Mouse (Mus musculus): ENCODE results near the gene E130114P18Rik. TPM values are rescaled to one million over a fixed set of nuclear protein-coding genes. Genes with fewer than 3 reads are reported as not detected.

E130114P18Rik gene
- total RNA-seq, 4 experiments from 2014 or later = 6.7 to 9.3 (median 7.9) TPM

- peak in 1 of 2 experiments; percentile 71 for DNase-seq (ENCODE audit: low spot score in 2 of 2)
Observed at GRCm38 (mm10) chr4:97757207-97757977, 20.5 kb downstream of the E130114P18Rik start.

DNA sequence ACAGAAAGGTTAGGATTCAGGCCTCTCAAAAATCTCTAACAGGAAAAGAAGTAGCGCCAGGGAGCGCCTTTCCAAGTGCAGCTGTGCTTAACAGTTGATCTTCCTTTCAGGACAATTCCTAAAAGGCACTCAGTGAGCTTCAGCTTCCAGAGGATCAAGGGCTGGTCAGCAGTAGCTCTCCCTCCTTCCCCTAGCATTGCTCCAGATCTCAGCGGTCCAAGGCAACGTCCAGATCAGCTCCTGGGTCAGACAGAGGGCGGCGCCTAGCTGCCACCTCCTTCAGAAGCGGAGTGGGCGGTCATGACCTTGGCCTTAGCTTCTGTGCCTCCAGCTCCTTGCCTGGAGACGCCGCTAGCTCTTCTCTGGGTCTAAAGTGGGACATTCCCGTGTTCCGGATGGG, 23.6 kb downstream of the E130114P18Rik start:
- DNase-seq (ENCODE audit: low spot score in 2 of 2) = no peak

DNA sequence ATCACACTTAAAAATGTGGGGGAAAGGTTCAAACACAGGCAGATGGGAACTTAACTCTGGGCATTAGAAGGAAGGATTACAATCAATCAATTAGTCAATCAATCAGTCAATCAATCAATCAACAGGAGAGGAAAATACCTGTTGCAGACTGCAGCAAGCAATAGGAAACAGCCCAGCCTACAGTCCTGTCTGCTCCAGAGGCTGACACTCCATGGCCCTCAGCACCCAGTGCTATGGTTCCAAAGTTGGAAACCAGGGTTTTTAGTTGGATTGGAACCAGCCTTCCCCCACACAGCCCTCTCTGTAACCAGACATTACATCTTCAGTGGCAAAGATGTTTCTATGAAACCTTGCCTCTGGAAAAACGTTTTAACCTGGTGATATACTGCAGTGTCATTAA, 24.4 kb downstream of the E130114P18Rik start:
- DNase-seq (ENCODE audit: low spot score in 2 of 2) = no peak

DNA sequence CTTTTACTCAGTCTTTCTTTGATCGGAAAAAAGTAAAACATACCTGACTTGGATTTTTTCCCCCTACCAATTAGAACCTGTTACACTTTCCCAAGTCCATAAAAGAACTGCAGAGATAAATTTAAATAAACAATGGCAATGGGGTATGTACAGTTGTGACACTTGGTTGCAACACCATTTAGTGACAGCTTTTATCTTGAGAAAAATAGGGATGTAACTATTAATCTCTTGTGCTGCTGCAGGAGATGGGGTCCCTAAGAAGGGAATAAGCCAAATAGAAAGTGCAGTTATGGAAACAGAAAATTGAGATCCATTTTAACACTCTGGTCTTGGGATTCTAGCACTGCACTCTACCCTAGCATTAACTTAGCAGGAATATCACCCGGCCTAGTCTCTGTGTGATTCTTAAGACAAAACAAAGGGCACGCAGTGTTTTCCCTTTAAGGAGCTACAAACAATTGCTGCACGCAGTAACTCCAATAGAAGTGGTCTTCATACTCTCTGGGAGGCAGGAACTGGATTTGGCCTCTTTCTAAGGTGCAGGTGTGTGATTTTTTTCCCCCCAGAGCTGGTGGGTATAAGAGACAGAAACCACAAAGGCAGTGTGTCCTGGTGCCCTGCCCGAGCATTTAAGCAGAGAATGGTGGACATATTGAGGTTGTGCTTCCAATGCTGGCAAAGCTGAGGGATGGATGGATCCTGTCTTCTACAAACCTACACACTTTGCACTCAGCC, 25.4 kb downstream of the E130114P18Rik start:
- DNase-seq (ENCODE audit: low spot score in 2 of 2) = no peak

- DNase-seq (ENCODE audit: low spot score in 2 of 2) = peak in 1 of 2 experiments; percentile 24
Observed at GRCm38 (mm10) chr4:97751483-97752251, 26.2 kb downstream of the E130114P18Rik start.

DNA sequence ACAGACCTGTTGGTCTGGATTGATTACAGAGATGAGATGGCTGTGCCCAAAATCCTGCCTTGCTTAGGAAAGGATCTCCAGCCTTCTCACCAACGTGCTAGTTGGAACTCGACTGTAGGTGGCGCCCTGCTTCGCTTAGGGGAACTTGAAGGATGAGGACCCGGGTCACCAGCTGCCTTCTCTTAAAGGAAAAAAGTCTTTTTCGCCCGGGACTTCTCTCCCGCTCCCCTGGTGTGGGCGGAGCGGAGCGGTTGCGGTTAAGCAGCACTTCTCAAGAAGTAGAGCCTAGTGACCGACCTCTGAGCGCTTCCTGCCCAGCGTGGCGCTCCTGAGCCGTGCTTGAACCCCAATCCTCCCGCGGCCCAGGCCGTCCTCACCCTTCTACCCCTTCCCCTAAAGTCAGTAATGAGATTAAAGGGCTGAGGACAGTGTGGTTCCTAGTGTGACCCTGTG, 26.8 kb downstream of the E130114P18Rik start:
- DNase-seq (ENCODE audit: low spot score in 2 of 2) = peak; percentile 77 to 84

GRCm38 (mm10) chr4:97750401-97750800, 27.5 kb downstream of the E130114P18Rik start:
- DNase-seq (ENCODE audit: low spot score in 2 of 2) = no peak

DNA sequence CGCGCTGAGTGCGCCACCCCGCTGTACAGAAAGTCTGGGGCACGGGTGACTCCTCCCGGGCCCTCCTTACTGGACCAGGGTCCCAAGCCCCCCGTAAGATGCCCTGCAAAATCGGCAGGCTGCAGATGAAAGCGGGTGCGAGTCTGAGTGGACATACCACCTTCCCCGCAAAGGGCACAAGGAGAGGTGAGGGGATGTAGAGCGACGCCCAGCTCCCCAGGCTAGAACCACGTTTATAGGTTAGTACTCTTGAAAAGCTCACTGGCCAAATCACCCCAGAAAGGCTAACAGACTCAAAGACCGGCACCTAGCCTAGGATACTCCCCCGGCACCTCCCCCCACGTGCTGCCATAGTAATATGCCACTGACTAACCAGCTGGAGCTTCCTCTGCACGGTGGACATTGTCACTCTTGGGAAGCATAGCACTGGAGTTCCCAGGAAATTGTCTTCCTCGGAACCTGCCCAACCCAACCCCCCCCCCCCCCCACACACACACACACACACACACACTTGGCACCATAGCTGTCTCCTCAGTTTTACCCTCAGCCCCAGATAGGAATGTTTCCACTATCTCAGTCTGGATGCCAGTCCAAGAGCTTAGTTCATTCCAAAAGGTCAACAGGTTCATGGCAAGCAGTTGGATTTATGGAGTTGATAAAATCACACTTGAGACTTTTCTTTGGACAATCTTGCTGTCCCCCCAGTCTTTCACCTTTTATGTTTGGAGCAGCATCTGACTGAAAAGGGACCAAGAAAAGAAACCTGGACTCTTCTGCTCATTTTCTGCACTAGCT, 31.6 kb downstream of the E130114P18Rik start:
- DNase-seq (ENCODE audit: low spot score in 2 of 2) = no peak

DNA sequence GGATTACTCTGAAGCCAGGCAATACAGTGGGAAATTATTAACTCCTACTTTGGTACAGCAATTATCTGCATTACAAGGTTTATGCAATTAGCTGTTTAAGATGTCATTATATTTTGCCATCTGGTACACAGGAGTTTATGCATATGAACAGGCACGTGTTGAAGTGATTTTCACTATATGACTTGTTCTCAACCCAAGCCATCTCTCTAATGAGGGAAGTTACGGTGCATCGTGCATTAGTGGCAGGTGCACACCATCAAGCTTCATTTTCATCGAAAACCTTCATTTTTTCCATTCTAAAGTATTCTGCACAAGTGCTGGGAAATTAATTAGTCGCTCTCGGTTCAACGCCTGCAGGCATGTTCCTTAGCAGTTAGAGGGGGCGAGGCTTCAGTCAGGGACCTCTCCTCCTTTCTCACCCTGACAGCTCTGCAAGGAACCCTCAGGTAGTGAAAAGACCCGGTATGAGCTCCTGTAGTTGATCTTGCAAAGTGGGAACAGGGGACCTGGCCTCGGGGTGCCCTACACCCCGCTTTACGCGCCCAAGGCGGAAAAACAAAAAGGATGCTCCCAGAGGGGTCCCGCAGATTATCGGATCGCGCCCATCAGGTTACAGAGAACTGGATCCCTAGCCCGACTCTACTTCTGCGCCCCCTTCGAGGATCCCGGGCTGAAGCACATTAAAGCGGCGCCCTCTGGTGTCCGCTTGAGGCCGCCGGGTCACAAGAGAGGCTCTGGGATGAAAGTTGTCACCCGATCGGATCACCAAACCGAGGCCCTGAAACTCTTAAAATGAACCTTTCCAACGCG, 32.4 kb downstream of the E130114P18Rik start:
- peak; percentile 44 to 70 for DNase-seq (ENCODE audit: low spot score in 2 of 2)

GRCm38 (mm10) chr4:97743932-97744331, 33.9 kb downstream of the E130114P18Rik start:
- DNase-seq (ENCODE audit: low spot score in 2 of 2) = no peak

DNA sequence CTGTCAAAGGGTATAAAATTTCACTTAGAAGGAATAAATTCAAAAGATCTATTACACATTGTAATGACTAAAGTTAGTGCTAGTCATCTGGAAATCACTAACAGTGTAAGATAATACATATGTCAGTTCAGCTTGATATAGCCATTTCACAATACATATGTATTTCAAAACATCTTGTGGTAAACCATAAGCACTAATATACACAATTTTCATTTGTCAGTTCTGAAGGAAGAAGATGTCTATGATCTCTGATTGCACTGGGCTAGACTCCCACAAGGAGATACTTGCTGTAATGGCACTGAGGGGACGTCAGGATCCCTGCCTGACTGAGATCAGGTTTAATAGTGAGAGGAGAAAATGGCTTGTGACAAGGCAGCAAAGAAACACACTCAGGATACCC, 44.5 kb downstream of the E130114P18Rik start:
- no peak for DNase-seq (ENCODE audit: low spot score in 2 of 2)

DNA sequence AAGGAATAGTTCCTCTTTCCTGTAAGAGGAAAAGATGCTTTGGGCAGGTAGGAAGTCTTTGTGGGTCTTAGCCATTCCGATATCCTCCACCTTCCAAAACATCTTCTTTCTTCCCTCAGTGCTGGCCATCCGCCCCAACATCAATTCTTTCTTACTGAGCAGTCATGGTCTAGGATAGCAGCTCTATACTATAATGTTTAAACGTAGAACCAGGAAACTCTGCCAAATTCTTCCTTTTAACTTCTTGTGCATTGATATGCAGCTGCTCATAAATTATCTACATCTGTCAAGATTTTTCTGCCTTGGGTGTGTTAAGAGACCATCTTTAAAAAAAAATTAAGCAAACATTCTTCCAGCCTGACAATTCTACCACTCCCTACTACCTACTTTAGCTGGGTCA, 47.5 kb downstream of the E130114P18Rik start:
- no peak for DNase-seq (ENCODE audit: low spot score in 2 of 2)

- no peak for DNase-seq (ENCODE audit: low spot score in 2 of 2)
Observed at GRCm38 (mm10) chr4:97729999-97730398, 47.9 kb downstream of the E130114P18Rik start.

GRCm38 (mm10) chr4:97728520-97728919, 49.4 kb downstream of the E130114P18Rik start:
- DNase-seq (ENCODE audit: low spot score in 2 of 2) = no peak

DNA sequence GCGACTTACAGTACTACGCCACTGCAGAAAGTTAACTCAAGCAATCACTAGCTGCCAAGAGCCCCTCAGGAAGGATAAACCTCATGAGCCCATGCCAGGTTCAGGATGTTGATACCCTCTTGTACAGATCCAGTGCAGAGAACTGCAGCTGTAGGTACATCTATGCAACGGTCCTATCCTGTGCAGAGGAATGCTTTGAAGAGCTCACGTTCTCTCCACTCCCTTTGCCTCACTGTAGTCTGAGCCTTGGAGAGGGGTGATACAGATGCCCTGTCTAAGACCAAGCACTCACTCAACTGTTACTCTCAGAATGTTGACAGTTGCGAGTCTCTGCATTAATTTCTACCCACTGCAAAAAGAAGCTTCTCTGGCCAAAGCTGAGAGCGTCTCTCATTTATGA, 54.5 kb downstream of the E130114P18Rik start:
- no peak for DNase-seq (ENCODE audit: low spot score in 2 of 2)

DNA sequence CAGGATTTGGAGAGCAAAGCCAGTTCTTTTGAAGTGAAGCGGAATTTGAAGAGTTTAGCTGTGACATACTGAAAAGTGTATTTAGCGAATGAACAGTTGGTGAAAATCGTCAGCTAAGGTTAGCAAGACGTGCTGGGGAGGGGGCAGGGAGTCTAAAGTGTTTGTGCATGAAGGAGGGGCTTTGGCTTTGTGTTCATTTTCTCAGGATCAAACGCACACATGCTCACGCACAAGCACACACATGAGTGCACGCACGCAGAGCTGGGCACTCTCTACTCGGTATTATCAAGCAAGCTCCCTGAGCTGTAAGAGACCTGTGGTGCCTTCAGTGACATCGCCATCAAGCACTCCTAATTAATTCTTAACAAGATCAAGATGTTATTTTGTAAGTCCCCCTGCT, 55.2 kb downstream of the E130114P18Rik start:
- no peak for DNase-seq (ENCODE audit: low spot score in 2 of 2)

GRCm38 (mm10) chr4:97714616-97715015, 63.3 kb downstream of the E130114P18Rik start:
- no peak for DNase-seq (ENCODE audit: low spot score in 2 of 2)

DNA sequence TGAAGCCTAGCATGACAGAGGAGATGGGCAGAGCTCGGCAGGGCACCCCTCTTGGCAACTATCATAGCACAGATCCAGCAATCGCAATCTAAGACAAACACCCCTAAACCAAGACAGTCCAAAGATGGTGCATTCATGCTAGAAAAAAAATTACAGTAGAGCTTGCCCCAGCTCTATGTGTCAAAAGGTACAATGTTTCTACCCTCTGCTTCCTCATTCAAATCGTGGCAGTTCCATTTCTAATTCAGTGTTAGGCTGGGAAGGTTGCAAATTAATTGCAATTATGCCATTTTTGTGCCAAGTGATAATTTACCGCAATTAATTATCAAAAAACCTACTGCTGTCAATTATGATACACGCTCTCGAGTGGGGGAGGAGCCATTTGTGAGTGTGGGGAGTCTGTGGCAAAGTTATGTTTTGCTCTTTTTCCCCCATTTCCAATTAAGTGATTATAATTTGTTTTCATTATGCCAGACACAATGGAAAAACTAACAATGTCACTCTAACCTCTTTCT, 63.7 kb downstream of the E130114P18Rik start:
- DNase-seq (ENCODE audit: low spot score in 2 of 2) = no peak

GRCm38 (mm10) chr4:97712547-97712946, 65.3 kb downstream of the E130114P18Rik start:
- DNase-seq (ENCODE audit: low spot score in 2 of 2) = no peak

All from layer of hippocampus, adult 8-10 months (tissue).